Mouse (Mus musculus): ENCODE measurements around the gene Grap2. TPM values are rescaled to one million over a fixed set of nuclear protein-coding genes. Genes with fewer than 3 reads are reported as not detected.

Grap2 gene
- total RNA-seq, 2 experiments from 2014 or later, result 1.0 to 3.4 TPM

DNA sequence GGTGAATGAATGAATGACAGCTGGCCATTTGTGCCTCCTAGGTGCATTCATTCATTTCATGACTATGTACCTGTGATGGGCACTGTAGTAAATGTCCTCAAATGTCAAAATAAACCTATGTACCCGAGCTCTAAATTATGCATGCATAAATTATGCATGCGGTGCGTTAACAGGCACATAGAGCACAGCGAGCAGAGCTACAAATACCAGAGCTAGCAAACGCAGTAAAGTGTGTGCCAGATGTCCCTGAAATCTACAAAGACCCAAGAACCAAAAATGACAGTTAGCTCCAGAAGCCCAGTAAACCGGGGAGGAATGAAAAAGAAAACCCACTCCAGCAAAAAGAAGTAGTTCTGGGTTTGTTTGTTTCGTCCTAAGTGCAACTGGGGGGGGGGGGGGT is 29.1 kb downstream of the Grap2 start:
- no peak for DNase-seq

GRCm38 (mm10) chr15:80602487-80602886 is 30.1 kb downstream of the Grap2 start:
- DNase-seq, result no peak

GRCm38 (mm10) chr15:80604026-80604425 is 31.6 kb downstream of the Grap2 start:
- no peak for DNase-seq

- DNase-seq, result no peak
Measured at GRCm38 (mm10) chr15:80607970-80608369, 35.6 kb downstream of the Grap2 start.

GRCm38 (mm10) chr15:80610335-80610734 is 37.9 kb downstream of the Grap2 start:
- DNase-seq, result no peak

GRCm38 (mm10) chr15:80611478-80611877 is 39.1 kb downstream of the Grap2 start:
- no peak for DNase-seq

DNA sequence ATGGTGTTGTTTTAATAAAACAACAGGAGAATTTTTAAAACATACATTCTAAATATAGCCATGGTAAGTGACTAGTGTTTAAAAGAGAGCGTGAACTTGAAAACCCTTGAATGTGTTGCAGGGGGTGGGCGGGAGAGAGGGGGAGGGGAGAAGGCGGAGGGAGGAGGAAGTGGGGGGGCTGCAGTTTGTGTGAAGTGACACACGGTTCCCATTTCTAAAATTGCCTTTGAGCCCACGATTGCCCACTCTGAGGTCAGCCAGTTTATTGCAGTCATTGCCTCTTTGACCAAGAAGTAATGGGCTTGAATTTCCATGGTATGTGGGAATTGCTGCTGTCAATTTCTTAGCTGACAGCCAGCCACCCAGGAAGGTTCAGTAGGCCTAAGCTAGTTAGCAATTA is 41.5 kb downstream of the Grap2 start:
- no peak for DNase-seq

DNA sequence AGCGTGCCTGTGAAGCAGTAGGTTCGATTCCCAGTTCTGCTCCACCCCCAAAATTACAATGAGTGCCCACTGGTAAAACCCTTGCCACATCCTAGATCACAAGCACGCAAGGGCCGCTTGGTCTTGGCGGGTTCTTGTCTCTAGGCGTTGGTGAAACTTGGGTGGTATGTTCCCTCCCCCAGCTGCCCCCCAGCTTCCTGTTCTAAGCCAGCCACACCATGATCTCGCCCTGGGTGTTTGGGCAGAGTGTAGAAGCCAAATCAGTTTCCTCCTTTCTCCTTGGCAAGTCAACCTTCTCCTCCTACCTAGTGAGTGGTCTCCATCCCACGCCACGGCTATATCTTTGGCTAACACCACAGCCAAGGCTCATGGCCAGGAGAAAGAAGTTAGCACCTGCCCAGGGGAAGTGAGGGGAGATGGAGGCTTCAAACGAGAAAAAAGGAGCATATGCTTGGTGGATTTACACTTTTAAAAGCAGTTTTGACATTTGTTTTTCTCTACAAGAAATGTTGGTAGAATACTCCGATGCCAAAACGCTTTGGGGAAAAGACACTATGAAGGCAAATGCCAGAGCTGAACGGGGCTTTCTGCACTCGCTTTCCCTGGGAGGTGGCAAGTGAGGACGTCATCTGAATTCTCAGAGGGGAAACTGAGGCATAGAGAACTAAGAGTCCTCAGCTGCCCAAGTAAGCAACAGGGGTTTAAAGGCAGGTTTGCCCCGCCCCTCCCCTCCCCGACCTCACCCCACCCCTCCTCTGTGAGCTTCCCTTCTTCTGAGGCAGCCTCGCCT is 42.3 kb downstream of the Grap2 start:
- peak in 1 of 2 experiments; percentile 25 for DNase-seq

DNA sequence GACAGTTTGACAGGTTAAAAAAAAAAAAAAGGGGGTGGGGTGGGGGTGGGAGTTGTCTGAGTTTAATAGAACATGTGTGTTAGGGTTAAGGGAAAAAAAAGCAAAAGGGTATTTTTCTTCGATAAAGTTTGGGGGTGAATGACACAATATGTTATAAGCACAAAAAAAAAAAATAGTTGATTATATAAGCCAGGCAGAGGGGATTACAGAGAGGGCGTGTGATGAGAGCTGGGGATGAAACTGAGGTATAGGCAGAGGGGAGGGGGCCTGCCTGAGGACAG is 42.8 kb downstream of the Grap2 start:
- no peak for DNase-seq

GRCm38 (mm10) chr15:80615636-80616383 is 43.4 kb downstream of the Grap2 start:
- no peak for DNase-seq

DNA sequence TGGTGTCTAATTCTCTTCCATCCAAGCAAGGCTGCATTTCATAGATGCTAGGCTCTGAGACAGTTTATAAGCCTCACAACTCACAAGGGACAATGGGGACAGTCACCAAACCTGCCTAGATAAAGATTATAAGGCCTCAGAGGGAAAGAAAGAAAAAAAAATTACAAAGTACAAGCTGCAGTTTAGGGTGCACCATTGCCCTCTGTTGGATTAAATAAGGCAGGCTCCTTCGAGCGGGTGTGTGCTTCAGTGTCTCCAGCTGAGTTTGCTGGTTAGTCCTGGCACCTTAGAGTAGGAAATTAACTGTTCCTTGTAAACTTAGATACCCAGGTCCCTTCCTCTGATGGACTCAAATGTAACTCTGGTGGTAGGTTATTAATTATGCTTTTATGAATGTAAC is 45.4 kb downstream of the Grap2 start:
- DNase-seq, result no peak

GRCm38 (mm10) chr15:80619166-80619565 is 46.8 kb downstream of the Grap2 start:
- DNase-seq, result no peak

DNA sequence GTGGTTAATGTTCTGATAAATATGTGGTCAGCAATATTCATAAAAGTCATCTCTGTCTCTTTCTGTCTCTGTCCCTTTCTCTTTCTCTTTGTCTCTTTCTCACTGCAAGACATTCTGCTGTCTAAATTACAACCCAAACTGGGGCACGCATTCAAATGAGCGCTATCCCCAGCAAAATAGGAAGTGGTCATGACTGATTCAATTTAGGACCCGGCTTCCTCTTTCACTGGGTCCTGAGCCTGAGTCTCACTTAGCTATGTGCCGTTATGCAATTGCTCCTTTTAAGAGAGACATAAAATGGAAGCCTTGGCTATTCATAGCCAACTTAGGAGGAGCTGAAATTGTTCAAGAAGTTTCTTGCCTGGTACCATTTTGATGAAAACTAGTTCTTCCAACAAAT is 47.4 kb downstream of the Grap2 start:
- peak in 1 of 2 experiments; percentile 31 for DNase-seq

GRCm38 (mm10) chr15:80620371-80620770 is 48.0 kb downstream of the Grap2 start:
- DNase-seq, result no peak

DNA sequence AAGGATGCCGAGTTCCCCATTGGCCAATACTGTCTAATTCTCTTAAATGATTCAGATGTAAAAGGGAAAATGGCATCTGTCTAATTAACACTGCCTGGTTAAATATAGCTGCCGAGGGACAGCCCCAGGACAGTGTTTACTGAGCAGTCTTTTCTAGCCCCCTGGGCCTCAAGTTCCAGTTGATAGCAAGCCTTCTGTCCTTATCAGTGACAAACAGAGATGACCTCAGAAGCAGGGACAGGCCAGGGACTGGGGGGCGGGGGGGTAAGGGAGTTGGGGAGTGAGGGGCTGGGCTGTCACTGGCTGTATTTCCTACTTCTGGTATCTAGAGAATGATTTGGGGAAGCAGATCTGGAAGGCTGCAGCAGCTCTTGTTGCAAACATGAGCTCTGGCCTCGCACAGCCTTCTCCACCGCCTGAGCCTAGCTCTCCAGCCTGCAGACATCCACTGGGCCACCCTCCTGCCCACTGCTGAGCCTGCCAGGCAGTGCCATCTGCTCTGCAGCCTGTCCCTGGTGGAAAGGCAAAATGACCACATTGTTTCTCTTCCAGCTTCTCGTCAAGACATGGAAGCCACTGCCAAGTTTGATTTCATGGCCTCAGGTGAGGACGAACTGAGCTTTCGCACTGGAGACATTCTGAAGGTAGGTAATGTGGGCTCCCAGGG is 50.9 kb downstream of the Grap2 start:
- DNase-seq, result no peak

DNA sequence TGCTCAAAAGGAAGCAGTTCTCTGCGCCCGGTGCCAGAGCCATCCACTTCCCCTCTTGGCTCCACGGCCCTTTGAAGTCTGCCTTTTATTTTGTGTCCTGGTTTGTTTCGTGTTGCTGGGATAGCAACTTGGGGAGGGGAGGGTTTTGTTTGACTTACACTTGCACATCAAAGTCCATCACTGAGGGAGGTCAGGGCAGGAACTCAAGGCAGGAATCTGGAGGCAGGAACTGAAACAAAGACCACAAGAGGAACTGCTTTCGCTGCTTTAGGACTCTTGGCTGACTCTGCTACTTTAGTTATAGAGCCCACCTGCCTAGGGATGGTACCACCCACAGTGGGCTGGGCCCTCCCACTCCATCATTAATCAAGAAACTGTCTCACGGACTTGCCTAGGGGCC is 54.1 kb downstream of the Grap2 start:
- no peak for DNase-seq

GRCm38 (mm10) chr15:80630147-80630546 is 57.8 kb downstream of the Grap2 start:
- DNase-seq, result no peak

- DNase-seq, result no peak
Measured at GRCm38 (mm10) chr15:80630711-80631110, 58.3 kb downstream of the Grap2 start.

DNA sequence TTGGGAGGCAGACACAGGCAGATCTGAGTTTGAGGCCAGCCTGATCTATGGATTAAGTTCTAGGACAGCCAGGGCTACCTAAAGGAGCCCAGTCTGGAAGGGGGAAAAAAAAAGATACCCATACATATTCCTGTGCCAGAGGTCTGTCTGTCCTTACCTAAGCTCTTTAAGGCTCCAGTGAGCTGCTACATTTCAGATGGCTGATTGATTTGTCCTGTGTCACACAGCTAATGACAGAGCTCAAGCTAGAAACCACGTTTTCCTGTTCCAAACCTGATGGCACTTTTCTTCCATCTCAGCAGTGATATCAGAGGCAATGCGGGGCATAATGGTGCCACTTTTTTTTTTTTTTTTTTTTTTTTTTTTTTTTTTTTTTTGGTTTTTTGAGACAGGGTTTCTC is 58.9 kb downstream of the Grap2 start:
- DNase-seq, result no peak

- no peak for DNase-seq
Measured at GRCm38 (mm10) chr15:80632280-80632893, 60.0 kb downstream of the Grap2 start.

DNA sequence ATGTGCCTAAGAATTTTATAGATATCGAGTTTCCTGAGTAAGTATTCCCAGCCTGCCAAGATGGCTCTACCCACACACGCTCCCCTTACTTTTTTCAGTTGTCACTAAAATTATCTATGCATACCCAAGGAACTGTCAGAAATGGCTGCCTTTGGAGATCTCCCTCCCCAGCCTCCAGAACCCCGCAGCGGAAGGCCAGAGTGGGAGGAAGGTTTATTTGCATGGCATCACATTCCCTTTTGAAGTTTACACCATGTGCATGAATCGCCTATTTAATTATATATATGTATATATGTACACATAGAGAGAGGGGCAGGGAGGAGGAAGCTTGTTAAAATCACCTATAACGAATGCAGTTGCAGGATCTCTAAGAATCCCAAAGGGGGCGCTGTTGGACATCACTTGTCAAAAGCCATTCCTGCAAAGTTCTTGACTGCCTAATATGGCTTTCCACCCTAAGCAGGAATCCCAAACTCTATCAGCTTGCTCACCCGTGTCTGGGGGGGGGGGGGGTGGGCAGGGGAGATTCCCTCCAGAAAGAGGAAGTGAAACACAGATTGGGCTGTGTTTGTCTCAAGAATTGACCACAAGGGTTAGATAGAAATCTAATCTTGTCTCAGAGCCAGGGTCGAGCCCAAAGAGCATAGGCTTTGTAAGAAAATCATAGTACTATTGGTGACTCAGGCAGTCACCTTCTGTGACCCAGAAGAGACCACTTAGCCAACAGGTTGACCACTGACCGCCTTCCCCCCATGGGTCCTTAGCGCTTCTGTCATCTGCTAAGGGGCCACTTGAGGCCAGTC is 62.2 kb downstream of the Grap2 start:
- peak; percentile 34 to 41 for DNase-seq

DNA sequence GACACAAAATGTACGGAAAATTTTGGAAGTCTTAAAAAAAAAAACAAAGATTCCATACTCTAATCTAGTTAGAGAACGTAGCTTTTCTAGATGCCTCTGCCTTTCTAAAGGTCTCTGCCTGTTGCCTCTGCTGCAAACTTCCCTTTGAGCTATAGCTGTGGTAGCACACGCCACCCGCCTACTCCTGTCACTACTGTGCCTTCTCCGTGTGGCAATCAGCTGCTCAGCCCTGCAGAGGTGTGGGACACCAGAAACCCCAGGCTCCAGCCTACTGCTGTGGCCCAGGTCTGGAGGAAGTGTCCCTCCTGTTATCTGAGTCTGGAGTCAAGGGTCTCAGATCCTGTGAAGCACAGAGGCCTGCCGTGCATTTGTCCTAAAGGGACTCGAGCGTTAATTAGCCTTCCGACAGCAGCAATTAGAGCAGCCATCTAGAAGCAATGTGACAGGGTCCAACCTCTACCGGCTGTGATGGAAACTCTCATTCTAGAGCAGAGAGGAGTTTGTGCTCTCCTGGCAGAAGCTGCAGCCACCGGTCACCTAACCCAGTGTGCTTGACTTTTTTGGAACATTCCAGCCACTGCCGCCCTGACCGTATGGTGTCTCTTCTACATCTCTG is 64.5 kb downstream of the Grap2 start:
- DNase-seq, result no peak

Data from heart, adult 18-20 months (tissue).